Mouse (Mus musculus): ENCODE results near the gene Pcgf1.
A peak's percentile ranks its signal among the peaks of the same experiment; 100 is the strongest.

The Pcgf1 gene

GRCm38 (mm10) chr6:83065995-83066394, 11.7 kb upstream of the Pcgf1 start:
- DNase-seq (ENCODE audit: low spot score), result no peak

- DNase-seq (ENCODE audit: low spot score), result no peak
These were observed 11.2 kb upstream of the Pcgf1 start for GRCm38 (mm10) chr6:83066441-83066840.

- no peak for DNase-seq (ENCODE audit: low spot score)
These were observed 9.4 kb upstream of the Pcgf1 start for GRCm38 (mm10) chr6:83068221-83068620.

GRCm38 (mm10) chr6:83068706-83069487, 8.8 kb upstream of the Pcgf1 start:
- DNase-seq (ENCODE audit: low spot score), result no peak

GRCm38 (mm10) chr6:83069488-83070246, 8.0 kb upstream of the Pcgf1 start:
- peak; percentile 32 for DNase-seq (ENCODE audit: low spot score)

- no peak for DNase-seq (ENCODE audit: low spot score)
These were observed 7.6 kb upstream of the Pcgf1 start, which contains the start of gene Tlx2 for GRCm38 (mm10) chr6:83070247-83070310. Gene Tlx2 (minus strand): TSS chr6:83070293.

- peak; percentile 55 for DNase-seq (ENCODE audit: low spot score)
These were observed 7.1 kb upstream of the Pcgf1 start for GRCm38 (mm10) chr6:83070311-83071219.

GRCm38 (mm10) chr6:83071220-83071619, 6.4 kb upstream of the Pcgf1 start:
- no peak for DNase-seq (ENCODE audit: low spot score)

- no peak for DNase-seq (ENCODE audit: low spot score)
These were observed 2.7 kb upstream of the Pcgf1 start for GRCm38 (mm10) chr6:83074979-83075378.

- peak; percentile 99 for DNase-seq (ENCODE audit: low spot score)
These were observed 722 bp downstream of the Pcgf1 start for GRCm38 (mm10) chr6:83078324-83078858.

GRCm38 (mm10) chr6:83080210-83080609, 2.5 kb downstream of the Pcgf1 start:
- DNase-seq (ENCODE audit: low spot score), result no peak

- no peak for DNase-seq (ENCODE audit: low spot score)
These were observed 5.8 kb downstream of the Pcgf1 start for GRCm38 (mm10) chr6:83083497-83083896.

GRCm38 (mm10) chr6:83084477-83084876, 6.8 kb downstream of the Pcgf1 start:
- no peak for DNase-seq (ENCODE audit: low spot score)

- DNase-seq (ENCODE audit: low spot score), result no peak
These were observed 8.7 kb downstream of the Pcgf1 start, which contains the start of gene Lbx2 for GRCm38 (mm10) chr6:83086121-83087035. Gene Lbx2 (plus strand): TSS chr6:83086367.

- no peak for DNase-seq (ENCODE audit: low spot score)
These were observed 9.7 kb downstream of the Pcgf1 start for GRCm38 (mm10) chr6:83087205-83087925.

GRCm38 (mm10) chr6:83087926-83088260, 10.2 kb downstream of the Pcgf1 start:
- no peak for DNase-seq (ENCODE audit: low spot score)

GRCm38 (mm10) chr6:83092416-83093127, 14.9 kb downstream of the Pcgf1 start:
- DNase-seq (ENCODE audit: low spot score), result no peak

- DNase-seq (ENCODE audit: low spot score), result no peak
These were observed 18.3 kb downstream of the Pcgf1 start for GRCm38 (mm10) chr6:83095968-83096367.

- DNase-seq (ENCODE audit: low spot score), result no peak
These were observed 20.7 kb downstream of the Pcgf1 start for GRCm38 (mm10) chr6:83098411-83098810.

- DNase-seq (ENCODE audit: low spot score), result peak; percentile 94
These were observed 23.6 kb downstream of the Pcgf1 start, which contains the start of the genes Ccdc142 and Gm42688 for GRCm38 (mm10) chr6:83101316-83101687. Gene Ccdc142 (plus strand): TSS chr6:83101601. Gene Gm42688 (plus strand): TSS chr6:83101617.
